Mouse (Mus musculus) left cerebral cortex, adult 2 months (tissue): ENCODE results near the gene Rnf157. TPM values are rescaled to one million over a fixed set of nuclear protein-coding genes. Genes with fewer than 3 reads are reported as not detected.

Experiments used
- DNase-seq, 2 experiments: peaks; one replicate each; pipeline ENCODE4 v3.0.0; 2021 to 2022; ENCODE audit warnings: low spot score in 2 of 2, mixed read lengths in 1 of 2; ENCODE audit errors: extremely low spot score in 1 of 2
- H3K27ac ChIP-seq: fragments of 200-600 bp; 2 replicates; pipeline ENCODE4 v1.8.1; 2022
- H3K4me3 ChIP-seq: fragments of 200-600 bp; 2 replicates; pipeline ENCODE4 v1.8.1; 2022
- CTCF ChIP-seq: fragments of 200-600 bp; IDR thresholded peaks from 2 replicates; pipeline ENCODE4 v1.8.1; 2022; ENCODE audit warnings: antibody characterized with exemption, mild to moderate bottlenecking, moderate library complexity
- intact Hi-C: fragments of 180-260 bp; cut with DNase I; formaldehyde crosslinking; loops from one replicate; pipeline ENCODE4 v1.15.1; 2025
- total RNA-seq, 2 experiments: library from RNA; stranded (reverse); gene quantifications; 2 replicates each; pipeline ENCODE4 v1.2.3; 2021

Rnf157 gene
- total RNA-seq, 2 experiments from 2014 or later: 256 to 285 TPM

GRCm38 (mm10) chr11:116297017-116297416, 115.8 kb downstream of the Rnf157 start:
- no peak for DNase-seq
- intact Hi-C loops: no loop called here
- TF ChIP-seq CTCF: no peak
- Histone ChIP-seq H3K27ac (no peak overlapping the region), H3K4me3 (no peak overlapping the region)

GRCm38 (mm10) chr11:116296191-116296734, 116.6 kb downstream of the Rnf157 start:
- Histone ChIP-seq H3K4me3 (no peak overlapping the region), H3K27ac (no peak overlapping the region)
- intact Hi-C loops: no loop called here
- DNase-seq: no peak
- TF ChIP-seq CTCF: no peak

- no peak for DNase-seq
- H3K4me3 ChIP-seq: no peak overlapping the region
- intact Hi-C loops: loop anchor here (1.0 kb wide), 1 partner anchor 68 kb away; no protein-coding TSS in a partner anchor
- TF ChIP-seq CTCF: peak; percentile 72
- H3K27ac ChIP-seq: no peak overlapping the region
Measured at GRCm38 (mm10) chr11:116294319-116294718, 118.5 kb downstream of the Rnf157 start.

- no peak overlapping the region for H3K4me3 ChIP-seq
- intact Hi-C loops: loop anchor here (1.0 kb wide), 1 partner anchor 67 kb away; no protein-coding TSS in a partner anchor
- TF ChIP-seq CTCF: no peak
Measured at GRCm38 (mm10) chr11:116293538-116294137, 119.2 kb downstream of the Rnf157 start.

GRCm38 (mm10) chr11:116292401-116292800, 120.4 kb downstream of the Rnf157 start:
- no peak overlapping the region for H3K27ac ChIP-seq
- DNase-seq: no peak
- TF ChIP-seq CTCF: no peak
- intact Hi-C loops: no loop called here
- H3K4me3 ChIP-seq: no peak overlapping the region

More at GRCm38 (mm10) chr11:116293538-116294137, 119.2 kb downstream of the Rnf157 start:
- H3K27ac ChIP-seq: no peak overlapping the region
- peak in 1 of 2 experiments; percentile 5 for DNase-seq

GRCm38 (mm10) chr11:116290556-116290955, 122.3 kb downstream of the Rnf157 start:
- no peak for DNase-seq
- intact Hi-C loops: no loop called here
- Histone ChIP-seq H3K4me3 (no peak overlapping the region), H3K27ac (no peak overlapping the region)
- TF ChIP-seq CTCF: no peak

- intact Hi-C loops: no loop called here
- no peak overlapping the region for H3K27ac ChIP-seq
- DNase-seq: peak in 1 of 2 experiments; percentile 6
- TF ChIP-seq CTCF: no peak; the same call in 1 of the 2 replicates
- H3K4me3 ChIP-seq: no peak overlapping the region
Measured at GRCm38 (mm10) chr11:116287351-116287750, 125.5 kb downstream of the Rnf157 start.

Other genes starting within 250 kb of the Rnf157 start
- gene Fbf1, start 244.9 kb downstream of the Rnf157 start, total RNA-seq: 10 to 100 TPM; 85.5 to 87.1 TPM
- gene Ten1, start 214.2 kb downstream of the Rnf157 start, total RNA-seq: 10 to 100 TPM; 37.2 to 40.0 TPM
- gene Acox1, start 214.0 kb downstream of the Rnf157 start, total RNA-seq: 100 to 1,000 TPM; 112 to 119 TPM
- gene Evpl, start 175.0 kb downstream of the Rnf157 start, total RNA-seq: 1 to 10 TPM; 1.4 to 1.5 TPM
- 10 to 100 TPM; 70.5 to 75.4 TPM for gene Srp68, start 138.8 kb downstream of the Rnf157 start, total RNA-seq
- not detected for gene Galr2, start 132.1 kb downstream of the Rnf157 start, total RNA-seq
- gene Exoc7, start 105.8 kb downstream of the Rnf157 start, total RNA-seq: 10 to 100 TPM; 89.8 to 98.5 TPM
- gene Foxj1, start 77.6 kb downstream of the Rnf157 start, total RNA-seq: 1 to 10 TPM; 4.2 to 4.4 TPM
- 10 to 100 TPM; 27.2 to 28.0 TPM for gene Ubald2, start 21.1 kb upstream of the Rnf157 start, total RNA-seq
- under 1 TPM in 1 of 2 experiments, not detected in 1; 0.16 TPM for gene Qrich2, start 53.2 kb upstream of the Rnf157 start, total RNA-seq
- gene Prpsap1, start 81.2 kb upstream of the Rnf157 start, total RNA-seq: 10 to 100 TPM; 78.3 to 85.6 TPM
- gene Sphk1, start 117.9 kb upstream of the Rnf157 start, total RNA-seq: 1 to 10 TPM; 6.1 to 6.8 TPM
- 100 to 1,000 TPM; 123 to 125 TPM for gene Ube2o, start 168.4 kb upstream of the Rnf157 start, total RNA-seq
- 1 to 10 TPM; 1.3 to 2.2 TPM for gene Aanat, start 173.4 kb upstream of the Rnf157 start, total RNA-seq
- gene Rhbdf2, start 214.0 kb upstream of the Rnf157 start, total RNA-seq: 1 to 10 TPM; 1.9 to 2.0 TPM
- gene Prcd, start 240.5 kb upstream of the Rnf157 start, total RNA-seq: 1 to 10 TPM; 5.4 to 5.8 TPM
- gene Cygb, start 241.3 kb upstream of the Rnf157 start, total RNA-seq: 10 to 100 TPM; 42.8 to 45.3 TPM